In genomic region chr1:96450852-96451251, GRCm38 (mm10) we compare ENCODE assay signal across 27 mouse cellular contexts.
"Had no signal": no experiment of that assay in that cellular context is flagged by ENCODE, and none has a peak within 500 bp of the region (broad histone marks: within the 10 kb centered on the region; RNA-seq: fewer than 3 reads in every experiment).

No protein-coding gene starts in this region.

- H3K4me2 ChIP-seq: embryonic facial prominence, embryonic 12.5 days; embryonic facial prominence, embryonic 13.5 days; embryonic facial prominence, embryonic 15.5 days; forebrain, embryonic 12.5 days; forebrain, embryonic 13.5 days; forebrain, embryonic 15.5 days had no signal

- H3K27ac ChIP-seq: embryonic facial prominence, embryonic 10.5 days; embryonic facial prominence, embryonic 12.5 days; embryonic facial prominence, embryonic 13.5 days; embryonic facial prominence, embryonic 15.5 days; forebrain, embryonic 10.5 days; forebrain, embryonic 12.5 days; forebrain, embryonic 13.5 days; forebrain, embryonic 15.5 days; gastrocnemius, adult 2 months; heart, adult 2 months had no signal

- H3K9ac ChIP-seq: embryonic facial prominence, embryonic 12.5 days; embryonic facial prominence, embryonic 13.5 days; embryonic facial prominence, embryonic 15.5 days; forebrain, embryonic 12.5 days; forebrain, embryonic 13.5 days; forebrain, embryonic 15.5 days; forebrain, postnatal 0 days had no signal

- H3K4me3 ChIP-seq: embryonic facial prominence, embryonic 10.5 days; embryonic facial prominence, embryonic 12.5 days; embryonic facial prominence, embryonic 13.5 days; embryonic facial prominence, embryonic 15.5 days; erythroblast, embryonic 14.5 days; forebrain, embryonic 10.5 days; forebrain, embryonic 12.5 days; forebrain, embryonic 13.5 days; forebrain, embryonic 15.5 days; gastrocnemius, adult 2 months; heart, adult 2 months had no signal

- ATAC-seq: forebrain, embryonic 13.5 days; forebrain, embryonic 14.5 days; forebrain, embryonic 15.5 days; forebrain, embryonic 16.5 days; forebrain, postnatal 0 days had no signal

- H3K36me3 ChIP-seq: embryonic facial prominence, embryonic 10.5 days; embryonic facial prominence, embryonic 12.5 days; embryonic facial prominence, embryonic 13.5 days; embryonic facial prominence, embryonic 15.5 days; forebrain, embryonic 10.5 days; forebrain, embryonic 12.5 days; forebrain, embryonic 15.5 days had no signal

- DNase-seq: cerebellum, adult 9-10 months; cerebellum, adult 9-11 months; cerebellum, postnatal 10 days; cerebellum, postnatal 14 days; cerebellum, postnatal 25 days; cerebellum, postnatal 36 days; embryo, embryonic 11 days; forebrain, postnatal 0 days; gastrocnemius, adult 2 months; gastrocnemius, postnatal 10 days; gastrocnemius, postnatal 14 days; gastrocnemius, postnatal 25 days; gastrocnemius, postnatal 36 days; heart, adult 11 months; heart, adult 18-20 months; heart, adult 2 months had no signal

- H3K9me3 ChIP-seq: embryonic facial prominence, embryonic 10.5 days; embryonic facial prominence, embryonic 12.5 days; embryonic facial prominence, embryonic 13.5 days; embryonic facial prominence, embryonic 15.5 days; forebrain, embryonic 10.5 days; forebrain, embryonic 12.5 days; forebrain, embryonic 13.5 days; forebrain, embryonic 15.5 days had no signal

- H3K4me1 ChIP-seq: embryonic facial prominence, embryonic 10.5 days; embryonic facial prominence, embryonic 12.5 days; embryonic facial prominence, embryonic 13.5 days; embryonic facial prominence, embryonic 15.5 days; forebrain, embryonic 10.5 days; forebrain, embryonic 12.5 days; forebrain, embryonic 13.5 days; forebrain, embryonic 15.5 days had no signal

- H3K27me3 ChIP-seq: embryonic facial prominence, embryonic 12.5 days; embryonic facial prominence, embryonic 13.5 days; embryonic facial prominence, embryonic 15.5 days; forebrain, embryonic 12.5 days; forebrain, embryonic 13.5 days; forebrain, embryonic 15.5 days had no signal
